Mouse (Mus musculus) gastrocnemius, postnatal 14 days (tissue): ENCODE measurements around the gene Ccna2. TPM values are rescaled to one million over a fixed set of nuclear protein-coding genes. Genes with fewer than 3 reads are reported as not detected.

Source experiments
- DNase-seq: peaks from one replicate; pipeline ENCODE4 v3.0.0; 2021; ENCODE audit warnings: mixed read lengths
- intact Hi-C: fragments of 180-260 bp; cut with DNase I; formaldehyde crosslinking; loops from one replicate; pipeline ENCODE4 v1.15.1; 2025; ENCODE audit warnings: low total_unique reads
- total RNA-seq, 2 experiments: library from RNA; stranded (reverse); gene quantifications; 2 replicates each; pipeline ENCODE4 v1.2.3; 2021

Gene Ccna2
- total RNA-seq, 2 experiments from 2014 or later, result 7.4 to 7.7 TPM

DNA sequence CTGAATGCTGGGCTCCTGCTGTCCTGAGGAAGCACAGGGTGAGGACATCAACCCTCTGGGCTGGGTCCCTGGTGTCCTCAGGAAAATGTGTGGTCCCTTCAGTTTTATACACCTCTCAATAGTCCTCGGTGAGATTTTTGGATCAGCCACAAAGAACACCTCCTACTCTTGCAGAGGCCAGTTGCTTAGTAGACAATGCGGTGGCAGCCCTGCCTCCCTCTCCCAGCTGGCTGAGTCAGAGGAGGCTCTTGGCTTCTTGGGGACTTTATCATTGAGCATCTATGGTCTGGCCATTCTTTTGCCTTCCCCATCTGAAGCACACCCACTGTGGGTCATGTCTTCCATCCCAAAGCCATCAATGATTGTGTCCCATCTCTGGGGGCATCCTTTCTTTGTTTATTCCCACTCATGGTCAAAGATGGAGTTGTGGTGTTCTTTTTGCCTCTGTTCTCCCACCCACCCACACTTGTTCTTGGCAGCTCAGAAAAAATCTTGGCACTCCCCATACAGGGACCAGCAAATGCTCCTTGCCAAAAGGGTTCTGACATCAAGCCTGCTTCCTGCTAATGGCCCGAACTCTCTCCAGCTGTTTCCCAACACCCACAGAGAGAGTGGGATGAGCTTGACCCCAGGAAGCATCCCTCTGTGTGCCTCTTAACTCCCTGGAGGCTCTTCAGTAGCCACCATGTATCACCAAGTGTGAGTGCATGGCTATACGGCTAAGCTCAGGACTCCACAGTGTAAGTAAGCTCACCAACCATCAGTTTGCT lies 34.1 kb downstream of the Ccna2 start:
- intact Hi-C loops, result no loop called here
- no peak for DNase-seq

DNA sequence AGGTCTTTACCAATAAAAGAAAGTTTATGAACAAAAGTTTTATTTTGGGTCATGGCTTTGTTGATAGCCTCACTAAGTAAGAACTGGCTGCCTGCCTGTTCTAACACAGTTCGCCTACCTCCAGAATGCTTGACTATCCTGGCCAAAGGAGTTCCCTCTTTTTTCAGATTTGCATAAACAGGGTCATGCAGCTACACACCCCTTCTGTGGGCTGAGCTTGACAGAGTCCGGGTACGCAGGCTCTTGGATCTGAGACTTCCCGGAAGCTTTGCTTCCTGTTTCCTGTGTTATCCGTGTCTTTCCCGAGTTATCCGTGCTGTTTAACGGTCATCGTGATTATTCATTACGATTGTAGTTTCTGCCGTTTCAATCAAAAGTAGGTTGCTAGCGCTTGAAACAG lies 35.9 kb downstream of the Ccna2 start:
- no peak for DNase-seq
- intact Hi-C loops, result no loop called here

DNA sequence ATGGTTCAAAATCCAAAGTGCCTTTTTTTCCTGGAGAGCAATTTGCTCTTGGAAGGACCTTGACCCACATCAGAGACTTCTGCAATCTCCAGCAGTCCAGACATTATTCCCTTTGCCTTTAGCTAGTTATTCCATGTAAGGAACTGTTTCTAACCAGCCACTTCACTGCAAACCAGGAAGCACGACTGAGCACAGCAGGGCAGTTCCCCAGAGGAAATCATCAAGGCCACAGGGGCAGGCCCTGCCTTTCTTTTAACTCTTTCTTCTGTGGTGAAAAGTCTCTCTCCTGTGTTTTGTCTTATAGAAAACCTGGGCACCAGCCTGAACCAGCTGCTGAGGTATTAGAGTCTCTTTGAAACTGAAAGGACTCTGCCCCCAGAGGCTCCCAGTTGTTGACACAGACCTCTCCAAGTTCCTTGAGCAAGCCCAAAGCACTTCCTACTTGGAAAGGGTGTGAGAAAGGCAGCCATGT lies 38.7 kb downstream of the Ccna2 start:
- DNase-seq, result no peak
- intact Hi-C loops, result no loop called here

DNA sequence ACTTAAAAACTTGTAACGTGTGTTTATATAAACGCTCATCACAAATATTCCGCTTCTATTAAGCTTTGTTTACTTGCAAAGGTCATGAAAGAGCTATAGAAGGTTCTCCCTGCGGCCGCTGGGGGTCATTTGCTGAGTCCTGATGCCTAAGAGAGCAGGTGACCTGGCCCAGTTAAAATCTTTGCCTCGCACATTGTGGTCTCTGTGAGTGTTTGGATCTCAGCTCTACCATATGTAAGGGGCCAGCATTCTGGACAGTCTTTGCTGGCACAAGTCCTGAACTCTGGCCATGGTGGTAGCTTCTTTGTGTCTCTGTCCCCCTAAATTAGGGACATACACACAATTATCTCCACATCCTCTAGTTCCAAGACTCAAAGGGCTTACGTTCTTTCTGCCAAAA lies 39.2 kb downstream of the Ccna2 start:
- intact Hi-C loops, result no loop called here
- no peak for DNase-seq

DNA sequence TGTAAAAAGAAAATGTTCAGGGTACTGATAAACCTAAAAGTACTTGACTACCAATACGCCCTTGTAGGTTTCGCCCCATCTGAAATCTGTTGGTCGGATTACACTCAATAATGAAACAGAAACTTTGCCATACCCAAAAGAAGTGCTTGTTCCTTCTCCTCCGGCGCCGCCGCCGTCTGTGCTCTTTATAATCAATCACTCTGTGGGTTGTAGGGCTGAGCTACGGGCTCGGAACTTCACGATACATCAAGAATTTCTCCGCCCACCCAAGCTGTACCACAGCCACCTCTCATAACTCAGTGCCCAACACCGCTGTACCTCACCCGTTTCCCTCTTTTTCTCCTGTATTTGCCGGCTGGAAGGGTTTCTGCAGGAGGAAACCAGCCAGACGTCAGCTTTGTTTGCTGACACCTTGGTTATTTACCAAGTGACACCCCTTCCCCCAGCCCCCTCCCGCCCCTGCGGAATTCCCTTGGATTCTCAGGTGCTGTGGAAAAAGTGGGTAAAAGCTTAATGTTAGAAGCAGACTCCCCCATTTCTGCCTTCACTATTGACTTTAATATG lies 39.9 kb downstream of the Ccna2 start:
- DNase-seq, result no peak
- intact Hi-C loops, result no loop called here

DNA sequence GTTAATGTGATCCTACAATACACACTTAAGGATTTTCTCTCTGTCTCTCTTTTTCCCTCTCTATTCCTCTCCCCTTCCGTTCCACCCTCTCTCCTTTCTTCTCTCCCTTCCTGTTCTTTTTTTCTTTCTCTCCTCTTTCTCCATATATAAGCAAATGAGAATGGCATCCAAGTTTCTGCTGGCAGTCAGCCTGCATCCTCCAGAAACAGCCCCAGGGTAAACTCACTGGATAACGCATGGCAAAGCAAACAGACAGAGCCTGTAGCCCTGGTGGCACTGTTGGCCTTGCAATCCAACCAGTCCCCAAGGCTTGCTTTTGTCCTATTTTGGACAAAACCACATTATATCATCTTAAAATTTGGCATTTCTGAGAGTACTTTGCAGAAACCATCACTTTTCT lies 40.7 kb downstream of the Ccna2 start:
- intact Hi-C loops, result no loop called here
- no peak for DNase-seq

- intact Hi-C loops, result no loop called here
- DNase-seq, result no peak
Observed at GRCm38 (mm10) chr3:36530781-36531180, 41.2 kb downstream of the Ccna2 start.

DNA sequence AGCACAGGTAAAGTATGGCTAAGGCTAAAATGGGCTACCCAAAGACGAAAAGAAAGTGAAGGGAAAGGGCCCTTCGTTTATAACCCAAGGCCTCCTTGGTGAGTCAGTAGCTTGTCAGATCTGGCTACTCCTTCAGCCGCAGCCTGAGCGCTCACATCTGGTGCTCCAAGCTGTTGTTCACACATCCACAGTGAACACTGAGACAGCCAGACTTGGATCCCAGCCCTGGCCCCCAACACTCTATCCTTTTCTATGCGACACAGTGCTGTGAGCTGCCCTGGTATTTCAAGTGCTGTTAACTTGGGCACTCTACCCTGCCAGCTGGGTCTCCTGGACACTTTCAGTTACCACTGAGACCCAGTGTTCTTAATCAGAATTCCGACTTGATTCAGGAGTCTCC lies 41.6 kb downstream of the Ccna2 start:
- DNase-seq, result no peak
- intact Hi-C loops, result no loop called here

DNA sequence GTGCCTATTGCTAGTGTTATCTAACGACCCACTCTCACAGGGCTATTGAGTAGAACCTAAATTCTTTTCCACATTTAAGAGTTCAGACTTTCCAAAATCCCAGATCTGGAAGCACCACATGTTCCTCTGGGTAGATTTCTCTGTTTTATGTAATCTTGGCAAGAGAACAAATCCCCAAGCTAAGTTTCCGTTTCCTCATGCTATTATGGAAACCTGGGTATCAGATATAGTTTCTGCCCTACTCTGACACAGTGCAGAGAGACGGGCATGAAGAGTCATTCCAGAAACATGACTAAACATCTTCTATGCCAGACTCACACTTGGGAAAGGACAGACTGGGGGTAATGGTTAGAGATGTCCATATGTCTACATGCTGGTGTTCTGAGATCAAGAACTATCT lies 47.5 kb downstream of the Ccna2 start:
- DNase-seq, result no peak
- intact Hi-C loops, result no loop called here

- DNase-seq, result no peak
- intact Hi-C loops, result no loop called here
Observed at GRCm38 (mm10) chr3:36522137-36522536, 49.8 kb downstream of the Ccna2 start.

DNA sequence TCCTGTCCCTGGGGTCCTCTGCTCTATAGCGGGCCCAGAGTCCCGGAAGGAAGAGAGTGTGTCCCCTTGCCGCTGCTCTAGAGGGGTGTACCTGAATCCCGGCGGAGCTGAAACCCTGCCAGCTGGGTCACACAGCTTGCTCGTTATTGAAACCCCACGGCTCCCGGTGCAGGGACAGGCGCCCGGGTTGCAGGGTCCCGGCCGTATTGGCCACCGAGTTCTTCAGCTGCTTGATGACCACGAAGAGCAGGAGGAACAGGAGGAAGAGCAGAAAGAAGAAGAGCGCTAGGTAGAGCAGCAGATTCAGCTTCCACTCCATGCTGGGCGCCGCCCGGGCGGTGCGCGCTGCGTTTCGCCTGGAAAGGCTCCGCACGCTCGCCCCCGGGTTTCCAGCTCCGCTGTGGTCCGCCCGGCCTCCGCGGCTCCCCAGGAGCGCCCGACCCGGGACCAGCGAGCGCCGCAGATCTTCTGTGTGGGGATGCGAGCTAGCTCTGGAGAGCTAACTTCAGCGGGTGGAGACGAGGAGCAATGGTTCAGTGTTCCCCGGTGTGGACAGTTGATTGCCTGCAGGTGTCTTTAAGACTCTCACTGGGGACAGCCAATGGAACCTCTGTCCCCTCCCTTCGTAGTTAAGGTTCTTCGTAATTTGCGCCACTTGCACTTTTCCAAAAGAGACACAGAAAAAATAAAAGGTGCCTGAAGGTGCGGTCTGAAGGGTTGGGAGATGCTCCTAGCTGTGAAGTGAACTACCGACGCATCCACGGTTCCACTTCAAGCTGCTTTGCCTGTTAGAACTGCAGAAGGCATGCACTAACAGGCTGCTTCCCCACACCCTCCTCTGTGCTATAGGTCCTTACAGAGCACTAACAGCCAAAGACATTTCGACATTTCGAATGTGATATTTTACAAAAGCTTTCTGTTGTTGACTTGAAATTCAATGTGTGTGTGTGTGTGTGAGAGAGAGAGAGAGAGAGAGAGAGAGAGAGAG lies 50.6 kb downstream of the Ccna2 start, which contains the start of gene Gm11549:
Gm11549 (minus strand) TSS at position 741 of the 988 bp plus-strand sequence.
- DNase-seq, result peak; percentile 22
- intact Hi-C loops, result no loop called here

GRCm38 (mm10) chr3:36516196-36516595 lies 55.8 kb downstream of the Ccna2 start:
- no peak for DNase-seq
- intact Hi-C loops, result no loop called here

Other genes starting within 250 kb of the Ccna2 start
- 100 to 1,000 TPM in 1 of 2 experiments, 10 to 100 TPM in 1; 80.6 to 104 TPM for gene Anxa5, start 96.3 kb downstream of the Ccna2 start, total RNA-seq
- under 1 TPM in 1 of 2 experiments, not detected in 1; 0.39 TPM for gene 1810062G17Rik, start 96.2 kb downstream of the Ccna2 start, total RNA-seq
- under 1 TPM in 1 of 2 experiments, not detected in 1; 0.06 TPM for gene Gm11549, start 50.3 kb downstream of the Ccna2 start, total RNA-seq
- gene Exosc9, start 19.5 kb downstream of the Ccna2 start, total RNA-seq, result 10 to 100 TPM; 17.0 to 18.3 TPM
- 1 to 10 TPM; 4.9 to 5.0 TPM for gene Bbs7, start 41.3 kb upstream of the Ccna2 start, total RNA-seq
- gene Trpc3, start 118.0 kb upstream of the Ccna2 start, total RNA-seq, result 1 to 10 TPM; 4.9 to 6.5 TPM